Mouse (Mus musculus) forebrain, embryonic 14.5 days (tissue): Measurements from ENCODE around the gene Ubr2. TPM values are rescaled to one million over a fixed set of nuclear protein-coding genes. Genes with fewer than 3 reads are reported as not detected.

ENCODE experiments used
- ATAC-seq: fragments of 200-750 bp; cut with Nextera tagmentation; 2 replicates; pipeline ENCODE4 v1.8.0; 2017; ENCODE audit warnings: mild to moderate bottlenecking, moderate library complexity
- DNase-seq: peaks from one replicate; pipeline ENCODE4 v3.0.0-alpha.2; 2015; ENCODE audit warnings: low spot score
- H3K27ac ChIP-seq: fragments of 300-500 bp; sonication (generic); 2 replicates; pipeline ENCODE4 v1.5.1; 2014; ENCODE audit warnings: low read depth, mild to moderate bottlenecking, control low read depth, low read length, moderate library complexity
- H3K27me3 ChIP-seq: fragments of 300-500 bp; sonication (generic); replicated peaks from 2 replicates; pipeline ENCODE4 v1.6.1; 2014; ENCODE audit warnings: low read length, control low read depth, mixed read lengths; ENCODE audit not compliant: control insufficient read depth, insufficient read depth
- H3K36me3 ChIP-seq: fragments of 300-500 bp; sonication (generic); 2 replicates; pipeline ENCODE4 v1.6.1; 2014; ENCODE audit warnings: low read length, control low read depth; ENCODE audit not compliant: control insufficient read depth, insufficient read depth
- H3K4me1 ChIP-seq: fragments of 300-500 bp; sonication (generic); 2 replicates; pipeline ENCODE4 v1.6.1; 2014; ENCODE audit warnings: antibody characterized with exemption, low read length, control low read depth; ENCODE audit not compliant: control insufficient read depth, insufficient read depth
- H3K4me2 ChIP-seq: fragments of 300-500 bp; sonication (generic); 2 replicates; pipeline ENCODE4 v1.6.1; 2014; ENCODE audit warnings: mild to moderate bottlenecking, control low read depth, low read length
- H3K4me3 ChIP-seq: fragments of 300-500 bp; sonication (generic); 2 replicates; pipeline ENCODE4 v1.5.1; 2014; ENCODE audit warnings: low read depth, low read length, control low read depth
- H3K9ac ChIP-seq: fragments of 300-500 bp; sonication (generic); 2 replicates; pipeline ENCODE4 v1.6.1; 2014; ENCODE audit warnings: mild to moderate bottlenecking, low read length, control low read depth, moderate library complexity
- H3K9me3 ChIP-seq: fragments of 300-500 bp; sonication (generic); replicated peaks from 2 replicates; pipeline ENCODE4 v1.6.1; 2016; ENCODE audit warnings: low read length, control low read depth, mixed read lengths; ENCODE audit not compliant: control insufficient read depth
- WGBS: fragments of 180-500 bp; shearing (Covaris S2); extraction: QIAGEN DNeasy Blood & Tissue Kit; methylation state at CpG from one replicate; pipeline ENCODE4 v1.1.7; 2014; 5-methylcytosine and 5-hydroxymethylcytosine counted together
- polyA plus RNA-seq: library from polyadenylated mRNA; unstranded; fragments of >200 nt; fragmentation: Nextera tagmentation; extraction: Ambion mirVana; gene quantifications from 2 replicates; pipeline ENCODE4 v1.2.1, GENCODE M21; 2014

Ubr2 gene
- polyA plus RNA-seq, 1 experiment from 2014 or later = 14.7 TPM

DNA sequence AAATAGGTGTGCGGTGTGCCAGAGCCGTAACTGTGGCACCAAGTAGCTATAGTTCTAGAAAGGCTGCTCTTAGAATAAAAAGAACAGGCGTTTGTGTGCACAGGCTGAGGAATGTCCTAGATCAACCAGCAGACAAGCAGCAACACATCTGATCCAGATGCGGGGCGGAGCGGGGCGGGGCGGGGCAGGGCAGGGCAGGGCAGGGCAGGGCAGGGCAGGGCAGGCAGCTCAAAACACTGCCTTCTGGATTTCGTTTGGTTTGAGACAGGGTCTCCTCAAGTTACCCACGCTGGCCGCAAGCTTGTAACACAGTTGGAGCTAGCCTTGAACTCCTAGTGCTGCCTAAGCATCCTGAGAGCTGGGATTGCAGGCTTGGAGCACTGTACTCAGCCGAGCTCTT, 81.1 kb downstream of the Ubr2 start:
- ATAC-seq (no peak), DNase-seq (no peak)
- H3K4me2 ChIP-seq = no peak overlapping the region
- no peak overlapping the region for H3K9ac ChIP-seq
- no peaks in the 10 kb centered on the region for H3K9me3 ChIP-seq
- WGBS = 91% methylated on average over 12 of the region's 12 CpGs
- no peak overlapping the region for H3K4me3 ChIP-seq
- H3K36me3 ChIP-seq = peaks cover 59% of the 10 kb centered on the region
- no peak overlapping the region for H3K27ac ChIP-seq
- H3K27me3 ChIP-seq = no peaks in the 10 kb centered on the region
- H3K4me1 ChIP-seq = no peaks in the 10 kb centered on the region

DNA sequence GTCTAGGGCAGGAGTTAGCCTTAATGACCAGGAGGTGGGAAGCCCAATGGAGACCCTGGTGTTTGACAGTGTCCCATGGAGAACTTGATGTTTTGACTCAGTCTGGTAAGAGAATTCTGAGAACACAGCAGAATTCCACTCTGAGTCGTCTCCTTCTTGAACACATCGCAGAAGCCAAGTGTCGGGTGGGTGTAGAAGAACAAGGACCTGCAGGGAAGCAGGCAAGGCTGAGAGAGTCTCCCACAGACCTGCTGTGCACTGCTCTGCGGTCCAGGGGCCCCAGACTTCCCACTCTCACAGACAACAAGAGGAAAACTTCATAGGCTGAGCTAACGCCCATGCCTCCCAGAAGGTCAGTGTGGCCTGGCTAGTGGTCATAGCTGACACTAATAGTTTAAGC, 82.6 kb downstream of the Ubr2 start:
- no peak overlapping the region for H3K4me2 ChIP-seq
- H3K4me3 ChIP-seq = no peak overlapping the region
- no peak overlapping the region for H3K27ac ChIP-seq
- no peaks in the 10 kb centered on the region for H3K9me3 ChIP-seq
- H3K36me3 ChIP-seq = peaks cover 44% of the 10 kb centered on the region
- WGBS = 97% methylated on average over 5 of the region's 5 CpGs
- H3K27me3 ChIP-seq = no peaks in the 10 kb centered on the region
- ATAC-seq (no peak), DNase-seq (no peak)
- no peaks in the 10 kb centered on the region for H3K4me1 ChIP-seq
- H3K9ac ChIP-seq = no peak overlapping the region

DNA sequence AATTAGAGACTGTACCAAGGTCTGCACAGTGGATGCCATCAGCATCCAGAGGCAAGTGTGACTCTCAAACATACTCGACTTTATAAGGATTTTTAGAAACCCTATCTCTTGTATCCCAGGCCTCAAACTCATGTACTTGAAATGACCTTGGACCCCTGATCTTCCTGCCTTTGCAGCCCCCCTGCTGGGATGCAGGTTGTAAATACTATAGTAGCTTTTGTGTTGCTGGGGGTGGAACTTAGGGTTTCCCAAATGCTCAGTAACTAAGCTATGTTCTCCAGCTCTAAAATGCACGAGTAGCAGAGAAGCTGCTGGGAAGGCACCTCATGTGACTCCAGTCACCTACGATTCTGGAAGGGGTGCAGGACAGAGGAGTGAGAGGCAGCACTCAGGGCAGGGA, 83.4 kb downstream of the Ubr2 start:
- WGBS = 73% methylated on average over 3 of the region's 3 CpGs

DNA sequence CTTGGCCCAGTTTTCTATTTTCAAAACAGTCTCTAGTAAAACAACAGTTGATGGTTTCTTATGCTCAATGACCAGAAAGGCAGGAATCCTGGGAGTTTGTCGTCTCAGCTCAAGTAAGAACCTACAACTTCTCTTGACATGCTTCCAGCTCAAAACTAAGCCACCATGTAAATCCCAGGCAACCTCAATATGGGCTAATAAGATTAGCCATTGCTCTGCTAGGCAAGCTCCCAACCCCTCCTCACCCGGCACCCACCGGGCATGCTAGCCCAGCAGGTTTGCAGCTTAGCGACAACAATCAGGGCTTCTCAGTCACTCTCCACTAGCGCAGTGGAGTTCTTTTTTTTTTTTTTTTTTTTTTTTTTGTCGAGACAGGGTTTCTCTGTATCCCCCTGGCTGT, 84.2 kb downstream of the Ubr2 start:
- H3K4me2 ChIP-seq = no peak overlapping the region
- H3K4me1 ChIP-seq = no peaks in the 10 kb centered on the region
- ATAC-seq (no peak), DNase-seq (no peak)
- WGBS = 37% methylated on average over 6 of the region's 6 CpGs
- no peak overlapping the region for H3K9ac ChIP-seq
- H3K9me3 ChIP-seq = no peaks in the 10 kb centered on the region
- H3K36me3 ChIP-seq = peaks cover 28% of the 10 kb centered on the region
- no peak overlapping the region for H3K27ac ChIP-seq
- H3K4me3 ChIP-seq = no peak overlapping the region
- no peaks in the 10 kb centered on the region for H3K27me3 ChIP-seq

More for the DNA sequence above, 83.4 kb downstream of the Ubr2 start:
- DNase-seq (no peak), ATAC-seq (no peak)
- Histone ChIP-seq H3K27me3 (no peaks in the 10 kb centered on the region), H3K36me3 (peaks cover 35% of the 10 kb centered on the region), H3K4me2 (no peak overlapping the region), H3K4me3 (no peak overlapping the region), H3K27ac (no peak overlapping the region), H3K9ac (no peak overlapping the region), H3K9me3 (no peaks in the 10 kb centered on the region), H3K4me1 (no peaks in the 10 kb centered on the region)

DNA sequence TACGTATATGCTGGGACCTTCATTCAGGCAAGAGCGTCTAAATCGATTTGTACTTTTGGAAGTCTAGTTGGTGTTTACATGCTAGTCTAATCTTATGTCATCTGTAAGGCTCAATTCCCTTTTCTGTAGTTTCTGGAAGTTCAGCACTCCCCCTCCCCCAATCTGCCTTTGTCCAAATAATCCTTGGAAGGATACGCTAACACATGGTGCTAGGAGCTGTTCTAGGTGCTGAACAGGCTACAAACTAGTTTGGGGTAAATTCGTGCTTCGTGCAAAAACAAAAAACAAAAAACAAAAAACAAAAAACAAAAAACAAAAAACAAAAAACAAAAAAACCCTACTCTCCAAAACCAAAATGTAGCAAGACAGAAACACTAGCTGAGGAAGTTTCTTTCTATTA, 89.5 kb downstream of the Ubr2 start:
- 65% methylated on average over 6 of the region's 6 CpGs for WGBS
- Histone ChIP-seq H3K27ac (no peak overlapping the region), H3K9me3 (no peaks in the 10 kb centered on the region), H3K4me1 (no peaks in the 10 kb centered on the region), H3K27me3 (no peaks in the 10 kb centered on the region), H3K9ac (no peak overlapping the region), H3K36me3 (no peaks in the 10 kb centered on the region), H3K4me3 (no peak overlapping the region), H3K4me2 (no peak overlapping the region)
- ATAC-seq (no peak), DNase-seq (no peak)

DNA sequence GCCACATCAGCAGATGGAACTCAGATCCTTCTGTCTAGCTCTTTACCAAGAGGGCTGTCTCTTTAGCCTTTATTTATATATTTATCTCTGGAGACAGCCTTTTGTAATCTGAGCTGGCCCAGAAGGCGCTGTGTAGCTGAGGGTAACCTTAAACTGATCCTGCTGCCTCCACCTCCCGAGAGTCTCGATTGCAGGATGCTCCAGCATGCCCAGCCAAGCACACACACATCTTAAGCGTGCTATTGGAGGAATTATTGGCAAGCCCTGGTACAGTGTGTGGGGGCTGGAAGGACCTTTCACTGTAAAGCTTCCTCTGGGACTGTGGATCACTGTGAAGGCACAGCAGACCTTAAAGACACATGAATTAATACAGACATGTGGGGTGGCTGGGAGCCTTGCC, 91.4 kb downstream of the Ubr2 start:
- Histone ChIP-seq H3K4me1 (no peaks in the 10 kb centered on the region), H3K27me3 (no peaks in the 10 kb centered on the region), H3K4me2 (no peak overlapping the region), H3K27ac (no peak overlapping the region), H3K9ac (no peak overlapping the region), H3K4me3 (no peak overlapping the region), H3K36me3 (no peaks in the 10 kb centered on the region), H3K9me3 (no peaks in the 10 kb centered on the region)
- ATAC-seq (no peak), DNase-seq (no peak)
- WGBS = 45% methylated on average over 4 of the region's 4 CpGs

DNA sequence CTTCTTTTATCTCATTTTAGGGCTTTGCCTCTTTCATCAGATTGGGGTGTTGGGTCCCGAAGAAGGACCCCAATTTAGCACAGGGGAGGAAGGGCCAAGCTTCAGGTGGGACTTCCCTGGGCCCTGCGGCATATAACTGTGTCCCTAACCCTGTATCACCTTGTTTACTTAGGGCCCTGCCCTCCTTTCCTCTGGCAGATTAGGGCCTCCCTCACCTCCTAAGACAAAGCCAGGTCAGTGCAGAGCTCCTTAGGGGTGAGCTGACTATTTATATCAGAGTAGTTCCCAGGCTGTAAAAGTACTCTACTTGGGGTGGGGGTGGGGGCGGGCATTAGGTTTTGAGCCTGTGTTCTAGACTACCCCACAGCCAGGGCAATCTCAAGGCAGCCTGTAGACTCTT, 95.2 kb downstream of the Ubr2 start:
- H3K4me2 ChIP-seq = no peak overlapping the region
- H3K4me1 ChIP-seq = no peaks in the 10 kb centered on the region
- H3K36me3 ChIP-seq = no peaks in the 10 kb centered on the region
- no peak overlapping the region for H3K9ac ChIP-seq
- 61% methylated on average over 3 of the region's 3 CpGs for WGBS
- ATAC-seq = no peak
- no peaks in the 10 kb centered on the region for H3K27me3 ChIP-seq
- no peak overlapping the region for H3K27ac ChIP-seq
- DNase-seq = no peak
- no peaks in the 10 kb centered on the region for H3K9me3 ChIP-seq
- H3K4me3 ChIP-seq = no peak overlapping the region

DNA sequence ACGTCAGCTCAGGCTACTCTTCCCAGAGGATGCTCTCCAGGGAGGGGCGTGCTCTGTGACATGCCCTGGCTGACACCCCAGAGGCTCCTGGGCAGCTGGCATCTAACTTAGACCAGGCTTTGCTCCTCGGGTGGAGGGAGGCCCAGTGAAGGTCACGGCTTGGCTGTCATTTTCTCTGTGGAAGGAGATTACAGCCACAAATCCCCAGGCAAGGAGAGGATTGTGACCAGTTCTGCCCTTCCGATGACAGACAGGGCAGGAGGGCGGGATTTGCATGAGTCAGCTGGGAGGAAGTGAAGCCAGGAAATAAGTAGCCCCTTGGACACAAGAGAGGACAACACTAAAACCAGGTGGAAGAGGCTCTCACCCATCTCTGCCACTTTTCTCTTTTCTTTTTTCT, 98.0 kb downstream of the Ubr2 start:
- no peak overlapping the region for H3K4me2 ChIP-seq
- no peak overlapping the region for H3K9ac ChIP-seq
- no peaks in the 10 kb centered on the region for H3K36me3 ChIP-seq
- H3K27ac ChIP-seq = no peak overlapping the region
- no peak for DNase-seq
- no peak for ATAC-seq
- H3K4me1 ChIP-seq = no peaks in the 10 kb centered on the region
- no peaks in the 10 kb centered on the region for H3K27me3 ChIP-seq
- 52% methylated on average over 6 of the region's 6 CpGs for WGBS
- H3K4me3 ChIP-seq = no peak overlapping the region
- no peaks in the 10 kb centered on the region for H3K9me3 ChIP-seq

DNA sequence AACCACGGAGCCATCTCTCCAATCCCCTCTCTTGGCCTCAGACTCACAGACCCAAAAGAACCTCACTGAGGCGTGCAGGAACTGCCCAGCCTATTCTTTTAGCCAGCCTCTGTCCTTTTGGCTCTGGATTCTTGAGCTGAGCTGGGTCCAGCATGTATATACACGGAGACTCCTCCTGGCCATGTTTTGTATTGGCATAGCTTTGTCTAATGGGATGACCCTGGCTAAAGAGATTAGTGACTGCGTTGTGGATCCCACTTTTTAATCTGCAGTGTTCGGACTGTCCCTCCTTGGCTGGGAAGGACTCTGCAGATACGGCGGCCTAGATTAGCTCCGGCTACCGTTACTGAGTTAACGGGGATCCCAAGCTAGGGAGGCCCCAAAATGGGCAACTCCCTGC, 100.2 kb downstream of the Ubr2 start, which contains the start of gene Prph2:
Prph2 (plus strand) TSS at position 274 of the 400 bp plus-strand sequence.
- no peaks in the 10 kb centered on the region for H3K9me3 ChIP-seq
- H3K4me1 ChIP-seq = no peaks in the 10 kb centered on the region
- 79% methylated on average over 10 of the region's 10 CpGs for WGBS
- ATAC-seq (no peak), DNase-seq (no peak)
- no peak within 1 kb of the TSS for H3K4me3 ChIP-seq
- no peak within 1 kb of the TSS for H3K27ac ChIP-seq
- no peak within 1 kb of the TSS for H3K4me2 ChIP-seq
- H3K36me3 ChIP-seq = no peaks in the 10 kb centered on the region
- H3K9ac ChIP-seq = no peak within 1 kb of the TSS
- H3K27me3 ChIP-seq = no peaks in the 10 kb centered on the region
